Mouse (Mus musculus) E14TG2a.4 (cell line): ENCODE measurements around the gene Ube2d1.

Experiments
- H3K27me3 ChIP-seq: 2 replicates; pipeline ENCODE4 v1.6.1; 2014; ENCODE audit warnings: low read length, control low read depth; ENCODE audit not compliant: insufficient read depth
- H3K36me3 ChIP-seq: 2 replicates; pipeline ENCODE4 v1.6.1; 2014; ENCODE audit warnings: low read length, control low read depth; ENCODE audit not compliant: insufficient read depth
- H3K4me1 ChIP-seq: replicated peaks from 2 replicates; pipeline ENCODE4 v1.6.1; 2014; ENCODE audit warnings: low read depth, low read length, control low read depth
- H3K4me3 ChIP-seq: replicated peaks from 2 replicates; pipeline ENCODE4 v1.5.1; 2014; ENCODE audit warnings: mild to moderate bottlenecking, low read length
- H3K9me3 ChIP-seq: 2 replicates; pipeline ENCODE4 v1.6.1; 2014; ENCODE audit warnings: low read length, control low read depth
- CTCF ChIP-seq: conservative IDR thresholded peaks from 2 replicates; pipeline ENCODE4 v1.5.1; 2014; ENCODE audit warnings: low read length
- NANOG ChIP-seq: IDR thresholded peaks from 2 replicates; pipeline ENCODE4 v1.6.1; 2014; ENCODE audit warnings: borderline replicate concordance, low read length, mixed read lengths
- POU5F1 ChIP-seq: IDR thresholded peaks from 2 replicates; pipeline ENCODE4 v1.6.1; 2014; ENCODE audit warnings: low read length, borderline replicate concordance

Ube2d1 gene

GRCm38 (mm10) chr10:71267973-71268372, 17.1 kb downstream of the Ube2d1 start:
- no peak overlapping the region for H3K4me3 ChIP-seq
- TF ChIP-seq CTCF: no peak
- TF ChIP-seq NANOG: no peak
- TF ChIP-seq POU5F1: no peak
- peaks cover 24% of the 10 kb centered on the region for H3K4me1 ChIP-seq
- H3K9me3 ChIP-seq: no peaks in the 10 kb centered on the region
- no peaks in the 10 kb centered on the region for H3K27me3 ChIP-seq
- no peaks in the 10 kb centered on the region for H3K36me3 ChIP-seq

GRCm38 (mm10) chr10:71267511-71267910, 17.6 kb downstream of the Ube2d1 start:
- H3K4me1 ChIP-seq: peaks cover 23% of the 10 kb centered on the region
- H3K9me3 ChIP-seq: no peaks in the 10 kb centered on the region
- H3K27me3 ChIP-seq: no peaks in the 10 kb centered on the region
- TF ChIP-seq CTCF (no peak), POU5F1 (no peak), NANOG (no peak)
- H3K36me3 ChIP-seq: no peaks in the 10 kb centered on the region
- no peak overlapping the region for H3K4me3 ChIP-seq

- no peak overlapping the region for H3K4me3 ChIP-seq
- no peaks in the 10 kb centered on the region for H3K27me3 ChIP-seq
- H3K36me3 ChIP-seq: peaks cover 11% of the 10 kb centered on the region
- no peaks in the 10 kb centered on the region for H3K9me3 ChIP-seq
- peaks cover 23% of the 10 kb centered on the region for H3K4me1 ChIP-seq
- no peak for TF ChIP-seq CTCF
- no peak for TF ChIP-seq NANOG
- no peak for TF ChIP-seq POU5F1
These were observed 20.0 kb downstream of the Ube2d1 start for GRCm38 (mm10) chr10:71265067-71265466.

GRCm38 (mm10) chr10:71261637-71262036, 23.4 kb downstream of the Ube2d1 start:
- H3K36me3 ChIP-seq: peaks cover 16% of the 10 kb centered on the region
- no peak overlapping the region for H3K4me3 ChIP-seq
- no peak for TF ChIP-seq CTCF
- no peak for TF ChIP-seq NANOG
- TF ChIP-seq POU5F1: no peak
- no peaks in the 10 kb centered on the region for H3K27me3 ChIP-seq
- peaks cover 5% of the 10 kb centered on the region; the same call in 1 of the 2 replicates for H3K4me1 ChIP-seq
- H3K9me3 ChIP-seq: no peaks in the 10 kb centered on the region

- TF ChIP-seq POU5F1: no peak
- no peak for TF ChIP-seq NANOG
- no peak for TF ChIP-seq CTCF
- peaks cover 3% of the 10 kb centered on the region; the same call in 1 of the 2 replicates for H3K4me1 ChIP-seq
- H3K36me3 ChIP-seq: peaks cover 29% of the 10 kb centered on the region
- no peak overlapping the region for H3K4me3 ChIP-seq
- H3K27me3 ChIP-seq: no peaks in the 10 kb centered on the region
- no peaks in the 10 kb centered on the region for H3K9me3 ChIP-seq
These were observed 26.1 kb downstream of the Ube2d1 start for GRCm38 (mm10) chr10:71258943-71259342.

GRCm38 (mm10) chr10:71258516-71258915, 26.5 kb downstream of the Ube2d1 start:
- no peaks in the 10 kb centered on the region for H3K4me1 ChIP-seq
- peaks cover 29% of the 10 kb centered on the region for H3K36me3 ChIP-seq
- TF ChIP-seq NANOG (no peak), CTCF (no peak), POU5F1 (no peak)
- no peak overlapping the region for H3K4me3 ChIP-seq
- H3K27me3 ChIP-seq: no peaks in the 10 kb centered on the region
- no peaks in the 10 kb centered on the region for H3K9me3 ChIP-seq

- Histone ChIP-seq H3K9me3 (no peaks in the 10 kb centered on the region), H3K4me1 (peaks cover 4% of the 10 kb centered on the region; the same call in 1 of the 2 replicates)
- TF ChIP-seq NANOG: no peak
- TF ChIP-seq POU5F1: no peak
- TF ChIP-seq CTCF: no peak
These were observed 31.9 kb downstream of the Ube2d1 start for GRCm38 (mm10) chr10:71253147-71253546.

GRCm38 (mm10) chr10:71252421-71252820, 32.6 kb downstream of the Ube2d1 start:
- no peaks in the 10 kb centered on the region for H3K27me3 ChIP-seq
- H3K4me3 ChIP-seq: no peak overlapping the region
- H3K4me1 ChIP-seq: peaks cover 4% of the 10 kb centered on the region; the same call in 1 of the 2 replicates
- H3K36me3 ChIP-seq: peaks cover 13% of the 10 kb centered on the region
- no peaks in the 10 kb centered on the region for H3K9me3 ChIP-seq
- TF ChIP-seq CTCF: no peak
- TF ChIP-seq POU5F1: no peak
- TF ChIP-seq NANOG: no peak

More at GRCm38 (mm10) chr10:71253147-71253546, 31.9 kb downstream of the Ube2d1 start:
- H3K4me3 ChIP-seq: no peak overlapping the region
- no peaks in the 10 kb centered on the region for H3K27me3 ChIP-seq
- peaks cover 13% of the 10 kb centered on the region for H3K36me3 ChIP-seq

GRCm38 (mm10) chr10:71251846-71252245, 33.2 kb downstream of the Ube2d1 start:
- Histone ChIP-seq H3K9me3 (no peaks in the 10 kb centered on the region), H3K36me3 (peaks cover 13% of the 10 kb centered on the region), H3K27me3 (no peaks in the 10 kb centered on the region), H3K4me1 (peaks cover 10% of the 10 kb centered on the region), H3K4me3 (no peak overlapping the region)
- TF ChIP-seq POU5F1: no peak
- TF ChIP-seq NANOG: no peak
- no peak for TF ChIP-seq CTCF
